Comparison of ENCODE assay signal across 12 mouse cellular contexts in the genomic region with DNA sequence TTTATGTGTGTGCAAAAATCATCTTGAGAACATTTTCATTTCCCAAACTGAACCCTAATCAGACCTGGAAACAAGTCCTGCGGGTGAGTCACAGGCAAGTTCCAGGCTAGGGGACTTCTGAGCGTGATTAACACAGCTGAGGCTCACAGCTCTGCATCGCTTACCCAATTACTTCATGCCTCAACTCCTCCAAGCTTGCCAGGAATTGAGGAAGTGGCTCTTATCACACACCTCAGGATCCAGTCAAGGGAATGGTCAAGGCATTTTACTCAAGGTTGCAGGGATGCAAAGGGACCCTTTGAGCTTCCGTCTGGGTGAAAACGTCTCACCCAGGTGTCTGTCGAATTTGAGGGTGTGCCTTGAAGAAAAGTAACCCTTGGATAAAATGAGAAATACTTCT. TPM values are rescaled to one million over a fixed set of nuclear protein-coding genes. Genes with fewer than 3 reads are reported as not detected.
DNase-seq lines count a peak whose midpoint lies in the region; ATAC-seq and TF ChIP-seq lines count a peak whose summit lies in the region.
"Had no signal": no experiment of that assay in that cellular context is flagged by ENCODE, and none has a peak within 500 bp of the region (broad histone marks: within the 10 kb centered on the region; RNA-seq: fewer than 3 reads in every experiment).

No protein-coding gene starts in this region.

- DNase-seq in kidney, postnatal 0 days (ENCODE audit: low spot score): peak; percentile 16
- DNase-seq in kidney, postnatal 14 days: no peak
- DNase-seq in adipocyte (ENCODE audit: low spot score): peak; percentile 82
- no peak for DNase-seq in right cerebral cortex, postnatal 36 days (ENCODE audit: low spot score in 2 of 2)
- DNase-seq in heart, adult 2 months: no peak
- DNase-seq: gastrocnemius, postnatal 10 days; thymus, postnatal 25 days had no signal

- no peaks in the 10 kb centered on the region for H3K36me3 ChIP-seq in kidney, postnatal 0 days (ENCODE audit: insufficient read depth, low read length)
- H3K36me3 ChIP-seq in ES-Bruce4 (ENCODE audit: control insufficient read depth, insufficient read depth, low read length, poor library complexity, severe bottlenecking): no peaks in the 10 kb centered on the region
- H3K36me3 ChIP-seq in midbrain, embryonic 16.5 days (ENCODE audit: control insufficient read depth, insufficient read depth, low read length): no peaks in the 10 kb centered on the region
- no peaks in the 10 kb centered on the region for H3K36me3 ChIP-seq in heart, adult 2 months (ENCODE audit: control insufficient read depth, insufficient read depth, low read length)

- no peak overlapping the region for H3K4me3 ChIP-seq in kidney, postnatal 0 days (replicated peaks; ENCODE audit: low read depth, low read length)
- no peak overlapping the region for H3K4me3 ChIP-seq in ES-Bruce4 (ENCODE audit: low read depth, low read length)
- no peak overlapping the region for H3K4me3 ChIP-seq in midbrain, embryonic 16.5 days (ENCODE audit: low read depth, low read length)
- H3K4me3 ChIP-seq in heart, adult 2 months: no peak overlapping the region

- no peak for TF ChIP-seq CTCF in kidney, postnatal 0 days (IDR thresholded peaks at IDR 0.05; ENCODE audit: low read depth)
- TF ChIP-seq CTCF in ES-Bruce4 (IDR thresholded peaks at IDR 0.05; ENCODE audit: low read depth, low read length): no peak
- no peak for TF ChIP-seq CTCF in heart, adult 2 months (IDR thresholded peaks at IDR 0.05)

- no peaks in the 10 kb centered on the region for H3K79me2 ChIP-seq in heart, adult 2 months (replicated peaks; ENCODE audit: control insufficient read depth, insufficient read depth, low read length)

- TF ChIP-seq EP300 in ES-Bruce4 (IDR thresholded peaks at IDR 0.05; ENCODE audit: insufficient read depth, low read depth, low read length): no peak
- no peak for TF ChIP-seq EP300 in heart, adult 2 months (IDR thresholded peaks at IDR 0.05; ENCODE audit: insufficient read depth, low read depth, low read length)

- intact Hi-C loops in heart, adult 2 months (cut with DNase I): no loop called here

- ATAC-seq in kidney, postnatal 0 days (replicated peaks; ENCODE audit: low FRiP score, low read depth): 0 out of 2 replicates have a peak, but pooled peaks have one; percentile 33
- peak; percentile 61; the same call in 1 of the 2 replicates for ATAC-seq in midbrain, embryonic 16.5 days

- no peaks in the 10 kb centered on the region for H3K9me3 ChIP-seq in kidney, postnatal 0 days (replicated peaks; ENCODE audit: low read length)
- H3K9me3 ChIP-seq in ES-Bruce4 (replicated peaks; ENCODE audit: control insufficient read depth, insufficient read depth, low read length, poor library complexity, severe bottlenecking): no peaks in the 10 kb centered on the region
- H3K9me3 ChIP-seq in midbrain, embryonic 16.5 days (replicated peaks; ENCODE audit: control insufficient read depth, low read length, poor library complexity, severe bottlenecking): no peaks in the 10 kb centered on the region

- no peak overlapping the region for H3K4me2 ChIP-seq in kidney, postnatal 0 days (ENCODE audit: low read length)
- no peak overlapping the region for H3K4me2 ChIP-seq in midbrain, embryonic 16.5 days (ENCODE audit: low read length)

- no peak overlapping the region for H3K27ac ChIP-seq in kidney, postnatal 0 days
- H3K27ac ChIP-seq in ES-Bruce4 (ENCODE audit: insufficient read depth, low read length): 0 out of 2 replicates have a peak overlapping the region, but pooled peaks have one; percentile 17
- H3K27ac ChIP-seq in midbrain, embryonic 16.5 days (ENCODE audit: low read length): peak overlapping the region; percentile 69; the same call in 1 of the 2 replicates
- no peak overlapping the region for H3K27ac ChIP-seq in heart, adult 2 months
- H3K27ac ChIP-seq: liver, embryonic 14.5 days had no signal

- no peaks in the 10 kb centered on the region for H3K27me3 ChIP-seq in kidney, postnatal 0 days (ENCODE audit: insufficient read depth, low read length)
- H3K27me3 ChIP-seq in ES-Bruce4 (ENCODE audit: control insufficient read depth, insufficient read depth, low read length, poor library complexity, severe bottlenecking): no peaks in the 10 kb centered on the region
- H3K27me3 ChIP-seq in midbrain, embryonic 16.5 days (ENCODE audit: control insufficient read depth, insufficient read depth, low read depth, low read length): no peaks in the 10 kb centered on the region
- H3K27me3 ChIP-seq in heart, adult 2 months (ENCODE audit: control insufficient read depth, insufficient read depth, low read length): no peaks in the 10 kb centered on the region

- no peak overlapping the region for H3K9ac ChIP-seq in kidney, postnatal 0 days (ENCODE audit: low read depth, low read length)
- no peak overlapping the region for H3K9ac ChIP-seq in ES-Bruce4 (ENCODE audit: low read depth, poor library complexity, severe bottlenecking)
- H3K9ac ChIP-seq in midbrain, embryonic 16.5 days (ENCODE audit: low read depth, low read length): no peak overlapping the region
- no peak overlapping the region for H3K9ac ChIP-seq in heart, adult 2 months (ENCODE audit: low read depth, low read length)
- H3K9ac ChIP-seq: liver, embryonic 14.5 days had no signal

- H3K4me1 ChIP-seq in kidney, postnatal 0 days (replicated peaks; ENCODE audit: insufficient read depth, low read length): no peaks in the 10 kb centered on the region
- peaks cover 5% of the 10 kb centered on the region for H3K4me1 ChIP-seq in ES-Bruce4 (ENCODE audit: control insufficient read depth, insufficient read depth, low read length)
- H3K4me1 ChIP-seq in midbrain, embryonic 16.5 days (ENCODE audit: control insufficient read depth, insufficient read depth, low read length): peaks cover 7% of the 10 kb centered on the region; the same call in 1 of the 2 replicates
- H3K4me1 ChIP-seq in heart, adult 2 months (ENCODE audit: control insufficient read depth, insufficient read depth, low read length): peaks cover 2% of the 10 kb centered on the region

- TF ChIP-seq POLR2A in ES-Bruce4 (IDR thresholded peaks at IDR 0.05; ENCODE audit: insufficient read depth, low read length): no peak
- TF ChIP-seq POLR2A in heart, adult 2 months (IDR thresholded peaks at IDR 0.05; ENCODE audit: insufficient read depth, low read depth, low read length): no peak

- WGBS in kidney, postnatal 0 days: 56% methylated on average over 6 of the region's 6 CpGs
- 67% methylated on average over 6 of the region's 6 CpGs for WGBS in midbrain, embryonic 16.5 days
- WGBS in heart, adult 2 months: 40% methylated on average over 6 of the region's 6 CpGs

RNA-seq across cellular contexts. Expression of a gene that starts 4.6 kb away (rescaled TPM):
- polyA plus RNA-seq in kidney, postnatal 0 days (2015; fragmentation: Nextera tagmentation; extraction: Ambion mirVana): not detected in 2 replicates
- polyA plus RNA-seq in ES-Bruce4 (2011; ENCODE audit: insufficient read depth, insufficient read length, low read depth, missing spikeins): not detected in 2 replicates
- polyA plus RNA-seq in midbrain, embryonic 16.5 days (2015; fragmentation: Nextera tagmentation; extraction: Ambion mirVana): not detected in 2 replicates
- total RNA-seq in heart, adult 2 months (2021): not detected
- not detected in 2 replicates for polyA plus RNA-seq in heart, adult 2 months (2012; rRNA removed)
- total RNA-seq: gastrocnemius, postnatal 10 days; hematopoietic stem cell, adult 5-6 weeks; layer of hippocampus, postnatal 25 days had no signal
- polyA plus RNA-seq: liver, embryonic 14.5 days had no signal

RNA-seq across cellular contexts. Expression of a gene that starts 36.3 kb away (rescaled TPM):
- 0.07 and 0.20 TPM in 2 replicates for polyA plus RNA-seq in kidney, postnatal 0 days (2015; fragmentation: Nextera tagmentation; extraction: Ambion mirVana)
- polyA plus RNA-seq in ES-Bruce4 (2011; ENCODE audit: insufficient read depth, insufficient read length, low read depth, missing spikeins): 3.2 and 3.9 TPM in 2 replicates
- polyA plus RNA-seq in midbrain, embryonic 16.5 days (2015; fragmentation: Nextera tagmentation; extraction: Ambion mirVana): 0.61 and 0.84 TPM in 2 replicates
- total RNA-seq in heart, adult 2 months (2021): not detected
- 0.44 and 0.74 TPM in 2 replicates for polyA plus RNA-seq in heart, adult 2 months (2012; rRNA removed)
- total RNA-seq: gastrocnemius, postnatal 10 days; hematopoietic stem cell, adult 5-6 weeks had no signal

RNA-seq across cellular contexts. Expression of a gene that starts 58.1 kb away (rescaled TPM):
- 19.4 and 19.7 TPM in 2 replicates for polyA plus RNA-seq in kidney, postnatal 0 days (2015; fragmentation: Nextera tagmentation; extraction: Ambion mirVana)
- polyA plus RNA-seq in ES-Bruce4 (2011; ENCODE audit: insufficient read depth, insufficient read length, low read depth, missing spikeins): 6.7 and 9.8 TPM in 2 replicates
- polyA plus RNA-seq in midbrain, embryonic 16.5 days (2015; fragmentation: Nextera tagmentation; extraction: Ambion mirVana): 13.7 and 22.1 TPM in 2 replicates
- 10 to 100 TPM; 14.2 to 16.1 TPM for total RNA-seq in heart, adult 2 months (2021)
- 16.8 and 20.4 TPM in 2 replicates for polyA plus RNA-seq in heart, adult 2 months (2012; rRNA removed)

Comparison
In these comparisons a context has a peak if more than half of its experiments do, and no peak if none do; other contexts are left out.
1. DNase-seq: peak in kidney, postnatal 0 days (single experiment) and adipocyte (single experiment); none in kidney, postnatal 14 days (single experiment), right cerebral cortex, postnatal 36 days (0 of 2) and heart, adult 2 months (0 of 2).
2. H3K27ac ChIP-seq: peak in ES-Bruce4 (single experiment) and midbrain, embryonic 16.5 days (single experiment); none in kidney, postnatal 0 days (single experiment) and heart, adult 2 months (single experiment).